Mouse (Mus musculus) megakaryocyte, adult 5-6 weeks (primary cell): ENCODE data around the gene Atp6v1d. TPM values are rescaled to one million over a fixed set of nuclear protein-coding genes. Genes with fewer than 3 reads are reported as not detected.

ENCODE experiments used
- ATAC-seq: 2 replicates; pipeline ENCODE4 v1.8.0; 2016; ENCODE audit warnings: mild to moderate bottlenecking, inconsistent platforms; ENCODE audit not compliant: poor library complexity, severe bottlenecking
- total RNA-seq, 2 experiments: library from RNA; stranded (forward) in 1 of 2; stranded (reverse) in 1 of 2; fragments of 153-499, 151-499 nt in 1 of 2; fragments of 221-1000, 200-1000 nt in 1 of 2; gene quantifications; 2 replicates each; pipeline versions ENCODE4 v1.2.3 to v1.2.4; 2015 to 2017

The Atp6v1d gene
- total RNA-seq (2015) (114 and 122 TPM in 2 replicates), total RNA-seq (2017) (50.5 and 55.4 TPM in 2 replicates)

DNA sequence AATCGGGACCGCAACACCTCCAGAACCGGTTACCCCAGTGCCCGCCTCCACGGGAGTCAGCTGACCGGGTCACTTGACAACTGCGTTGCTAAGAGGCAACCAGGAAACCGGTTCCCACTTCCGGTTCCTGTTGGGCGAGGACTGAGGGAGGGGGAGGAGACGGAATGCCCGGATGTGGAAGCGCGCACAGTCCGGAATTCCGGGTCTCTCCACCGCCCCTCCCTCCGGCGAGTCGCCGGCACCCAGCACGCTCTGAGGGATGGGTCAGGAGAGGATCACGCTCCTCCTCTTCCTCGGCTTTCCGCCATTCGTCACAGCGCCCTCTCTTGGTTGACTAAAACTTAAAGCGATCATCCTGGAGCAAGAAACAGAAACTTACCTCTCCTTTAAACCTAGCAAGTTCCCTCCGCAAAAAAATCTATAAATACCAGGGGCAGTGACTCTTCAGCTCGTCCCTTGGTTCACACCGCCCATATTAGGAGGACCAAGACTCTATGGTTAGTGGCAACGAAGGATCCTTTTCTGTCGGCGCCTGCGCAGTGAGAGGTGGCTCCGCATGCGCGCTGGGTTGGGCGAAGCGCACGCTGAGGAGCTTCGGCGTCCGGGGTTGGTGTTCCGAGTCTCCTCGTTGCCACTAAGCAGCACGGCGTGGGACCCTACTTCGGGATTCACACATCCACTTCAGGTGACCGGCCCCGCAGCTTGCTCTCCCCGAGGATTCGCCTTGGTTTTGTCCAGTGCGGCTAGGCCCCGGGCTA lies at the start of gene Atp6v1d, which contains the start of gene Eif2s1:
Atp6v1d (minus strand) TSS at position 143 of the 758 bp plus-strand sequence.
Eif2s1 (plus strand) TSS at position 324 of the 758 bp plus-strand sequence.
- peak; percentile 89 for ATAC-seq

DNA sequence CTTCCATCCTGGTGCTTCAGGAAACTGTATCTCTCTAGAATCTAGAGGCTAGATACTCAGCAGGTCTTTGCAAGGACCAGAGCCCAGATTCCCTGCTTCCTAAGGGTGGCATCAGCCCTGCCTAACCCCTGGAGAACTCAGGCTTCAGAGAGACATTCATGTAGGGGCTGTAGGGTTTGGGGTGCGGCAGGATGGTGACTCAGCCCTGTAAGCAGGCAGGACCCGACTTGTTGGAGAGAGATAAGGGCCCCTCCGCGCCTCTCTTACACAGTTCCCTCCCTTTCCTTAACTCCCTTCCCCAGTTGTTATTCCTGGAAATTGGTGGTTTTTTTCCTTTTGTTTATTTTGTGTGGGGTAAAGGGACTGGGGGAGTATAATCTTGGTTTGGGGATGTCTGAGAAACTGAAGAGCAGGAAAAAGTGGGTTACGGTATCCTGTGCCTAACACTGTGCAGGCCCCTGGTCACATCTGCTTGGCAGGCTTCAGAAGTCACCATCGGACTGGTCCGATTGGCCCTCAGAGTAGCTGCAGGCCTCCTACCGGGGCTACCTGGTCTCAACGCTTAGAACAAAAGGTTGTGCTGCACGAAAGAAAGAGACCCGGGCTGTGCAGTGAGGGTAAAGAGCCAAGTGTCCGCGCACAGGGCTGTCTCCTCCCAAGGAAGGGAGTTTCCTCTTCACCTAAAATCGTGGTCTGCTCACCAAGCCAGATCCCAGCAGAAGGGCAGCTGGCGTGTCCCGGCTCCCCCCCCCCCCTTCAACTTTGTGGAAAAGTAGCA lies 49.4 kb upstream of the Atp6v1d start:
- ATAC-seq: 0 out of 2 replicates have a peak, but pooled peaks have one; percentile 26

DNA sequence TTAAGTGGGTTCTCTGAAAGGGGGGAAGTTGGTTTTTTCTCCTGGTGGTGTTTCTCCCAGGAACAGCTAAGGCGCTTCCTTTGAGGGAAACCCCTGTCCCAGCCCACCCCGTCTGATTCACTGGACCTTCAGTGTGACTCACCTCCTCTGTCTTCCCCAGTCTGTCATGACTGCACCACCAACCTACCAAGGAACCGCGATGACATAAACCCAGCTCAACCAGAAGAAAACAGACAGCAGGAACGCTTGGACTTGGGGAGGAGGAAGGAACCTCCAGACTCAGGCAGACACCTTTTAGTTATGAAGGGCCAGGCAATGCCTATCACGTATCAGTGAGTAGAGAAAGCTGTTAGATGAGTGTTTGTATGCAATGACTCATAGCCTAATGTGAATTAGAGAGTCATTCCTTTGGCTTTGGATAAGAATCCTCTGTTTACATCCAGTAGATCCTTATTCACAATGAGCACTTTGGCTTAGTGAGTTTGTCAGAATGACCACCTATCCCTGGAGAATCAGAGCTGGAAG lies 46.7 kb upstream of the Atp6v1d start:
- no peak for ATAC-seq

DNA sequence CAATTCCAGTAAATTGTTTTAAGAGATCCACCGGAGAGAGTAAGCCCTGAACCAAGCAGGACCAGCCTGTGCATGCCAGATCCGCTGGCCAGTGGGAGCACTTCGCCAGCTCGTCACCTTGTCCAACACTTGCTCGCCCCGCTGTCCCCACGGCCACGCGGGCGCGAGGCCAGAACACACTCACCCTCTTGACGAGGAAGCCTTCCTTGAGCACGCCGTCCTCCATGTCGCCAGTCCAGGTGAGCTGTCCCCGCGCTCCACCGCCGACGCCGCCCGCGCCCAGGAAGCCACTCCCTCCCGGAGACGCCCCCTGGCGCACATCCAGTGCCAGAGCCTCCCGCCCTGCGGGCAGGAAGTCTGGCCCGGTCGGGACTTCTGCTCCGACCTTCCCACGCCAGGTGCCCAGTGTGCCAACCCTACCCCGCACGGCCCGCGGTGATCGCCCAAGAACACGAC lies 45.3 kb upstream of the Atp6v1d start, which contains the start of gene Plek2:
Plek2 (minus strand) TSS at position 258 of the 456 bp plus-strand sequence.
- peak; percentile 83 for ATAC-seq

DNA sequence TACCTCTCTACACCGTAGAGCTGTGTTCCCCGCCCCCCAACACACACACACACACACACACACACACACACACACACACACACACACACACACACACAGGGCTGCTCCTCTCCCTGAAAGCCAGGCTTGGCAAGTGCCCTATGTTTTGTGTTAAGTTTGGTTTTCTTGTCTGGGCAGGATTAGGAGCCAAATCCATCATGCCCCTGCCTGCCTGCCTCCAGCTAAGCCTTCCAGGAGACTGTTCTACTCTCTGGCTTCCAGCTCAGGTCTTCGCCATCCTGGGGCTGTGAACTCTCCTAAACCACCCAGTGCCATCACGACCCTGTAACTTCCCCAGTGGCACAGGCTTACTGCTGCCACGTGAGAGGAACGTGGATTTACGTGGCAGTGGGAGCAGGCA lies 43.1 kb upstream of the Atp6v1d start:
- ATAC-seq: no peak

DNA sequence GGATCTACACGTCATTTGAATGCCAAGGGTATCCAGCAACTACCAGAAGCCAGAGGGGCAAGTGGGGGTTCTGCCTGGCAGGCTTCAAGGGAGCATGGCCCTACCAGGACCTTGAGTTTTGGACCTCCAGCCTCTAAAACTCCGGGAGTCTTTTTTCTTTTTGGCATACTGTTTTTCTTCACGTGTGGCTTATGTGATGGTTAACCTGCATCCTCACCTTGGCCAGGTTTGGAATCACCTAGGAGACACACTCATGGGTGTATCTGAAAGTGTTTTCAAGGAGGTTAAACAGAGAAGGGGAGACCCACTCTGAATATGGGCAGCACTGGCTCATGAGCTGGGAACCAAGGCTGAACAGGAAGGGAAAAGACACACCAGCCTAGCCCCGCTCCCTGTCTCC lies 41.9 kb upstream of the Atp6v1d start:
- no peak for ATAC-seq

DNA sequence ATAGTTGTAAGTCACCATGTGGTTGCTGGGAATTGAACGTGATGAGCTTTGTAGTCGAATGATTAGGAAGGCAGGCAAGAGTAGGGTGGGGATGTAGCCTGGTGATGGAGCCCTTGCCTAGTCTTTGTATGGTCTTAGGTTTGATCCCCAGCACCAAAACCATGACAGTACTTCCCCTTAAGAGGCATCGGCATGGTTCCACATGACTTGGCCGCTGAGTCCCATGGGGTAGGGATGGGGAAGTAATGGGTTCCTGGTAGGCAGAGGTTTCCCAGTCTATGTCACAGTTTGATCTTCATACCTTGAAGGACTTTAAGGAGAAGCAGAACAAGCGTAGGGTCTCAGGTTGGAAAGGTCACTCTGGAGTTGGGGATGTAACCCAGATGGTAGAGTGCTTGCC lies 40.0 kb upstream of the Atp6v1d start:
- ATAC-seq: peak; percentile 66

DNA sequence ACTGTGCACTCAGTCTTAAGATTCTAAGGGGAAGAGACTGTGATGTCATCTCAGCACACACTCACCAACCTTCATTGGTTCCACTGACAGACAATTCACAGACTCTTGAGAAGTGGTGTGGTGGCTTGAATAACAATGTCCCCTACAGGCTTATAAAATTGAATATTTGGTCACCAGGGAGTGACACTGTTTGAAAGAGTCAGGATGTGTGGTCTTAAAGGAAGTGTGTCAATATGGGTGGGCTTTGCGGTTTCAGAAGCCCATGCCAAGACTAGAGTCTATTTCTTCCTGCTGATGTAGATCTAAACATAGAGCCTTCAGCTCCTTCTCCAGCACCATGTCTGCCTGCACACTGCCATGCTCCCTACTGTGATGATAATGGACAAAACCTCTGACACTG lies 36.4 kb upstream of the Atp6v1d start:
- ATAC-seq: no peak

DNA sequence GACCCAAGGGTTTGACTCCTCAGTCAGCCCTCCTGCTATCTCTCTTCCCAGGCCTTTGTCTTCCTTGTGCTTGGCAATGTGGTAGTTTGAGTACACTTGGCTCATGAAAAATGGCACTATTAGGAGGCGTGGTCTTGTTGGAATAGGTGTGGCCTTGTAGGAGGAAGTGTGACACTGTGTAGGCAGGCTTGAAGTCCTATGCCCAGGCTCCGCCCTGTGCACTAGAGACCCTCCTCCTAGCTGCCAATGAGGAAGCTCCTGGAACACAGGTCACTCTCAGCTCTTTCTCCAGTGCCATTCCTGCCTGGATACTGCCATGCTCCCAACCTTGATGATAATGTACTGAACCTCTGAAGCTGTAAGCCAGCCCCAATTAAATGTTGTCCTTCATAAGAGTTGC lies 29.7 kb upstream of the Atp6v1d start:
- ATAC-seq: peak; percentile 52

DNA sequence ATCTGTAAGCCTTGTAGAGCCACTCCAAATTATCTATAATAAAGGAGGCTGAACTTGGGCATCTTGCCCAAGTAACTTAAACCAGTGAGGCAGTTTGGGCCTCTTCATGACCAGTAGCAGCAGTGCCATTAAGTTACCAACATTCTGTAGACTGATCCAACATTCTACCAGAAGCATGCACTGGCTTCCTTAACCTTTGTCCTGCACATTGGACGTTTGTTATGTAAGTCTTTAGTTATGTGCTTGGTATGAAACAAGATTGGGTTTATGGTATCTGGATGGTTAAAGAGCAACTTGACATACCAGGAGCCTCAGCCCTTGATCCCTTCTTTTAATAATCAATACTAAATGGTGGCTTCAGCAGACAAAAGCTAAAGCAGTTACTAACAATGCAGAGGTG lies 28.6 kb upstream of the Atp6v1d start:
- no peak for ATAC-seq

DNA sequence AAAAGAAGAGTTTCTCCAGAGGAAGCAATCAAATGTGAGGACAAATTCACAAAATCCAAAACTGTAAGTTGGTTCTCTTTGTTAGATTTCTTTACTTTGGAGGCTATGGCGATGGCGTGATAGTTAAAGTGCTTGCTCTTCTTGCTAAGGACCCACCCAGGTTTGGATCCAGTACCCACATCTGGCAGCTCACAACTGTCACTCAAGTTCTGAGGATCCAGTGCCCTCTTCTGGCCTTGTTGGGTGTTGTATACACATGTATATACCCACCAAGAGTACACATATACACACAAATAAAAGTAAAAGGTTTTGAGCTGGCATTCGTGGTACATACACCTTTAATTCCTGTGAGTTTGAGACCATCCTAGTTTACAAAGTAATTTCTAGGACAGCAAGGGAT lies 13.1 kb upstream of the Atp6v1d start:
- no peak for ATAC-seq

DNA sequence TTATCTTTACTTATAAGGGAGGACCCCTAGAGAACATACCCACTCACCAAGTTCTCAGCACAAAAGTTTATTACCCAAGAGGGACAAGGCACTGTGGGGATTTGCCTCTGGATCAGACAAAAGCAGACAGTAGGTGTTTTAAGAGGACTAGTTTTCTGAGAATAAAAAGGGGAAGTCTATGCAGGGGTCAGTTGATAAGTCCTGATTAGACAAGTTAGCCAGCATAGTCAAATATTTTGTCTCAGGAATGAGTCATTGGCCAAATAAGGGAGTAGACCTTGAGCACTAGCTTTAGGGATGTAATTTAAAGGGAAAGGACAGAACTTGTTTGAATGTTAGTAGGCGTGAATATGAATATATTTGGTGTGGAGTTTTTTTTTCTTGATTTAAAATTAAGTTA lies 6.7 kb upstream of the Atp6v1d start:
- ATAC-seq: peak; percentile 59

DNA sequence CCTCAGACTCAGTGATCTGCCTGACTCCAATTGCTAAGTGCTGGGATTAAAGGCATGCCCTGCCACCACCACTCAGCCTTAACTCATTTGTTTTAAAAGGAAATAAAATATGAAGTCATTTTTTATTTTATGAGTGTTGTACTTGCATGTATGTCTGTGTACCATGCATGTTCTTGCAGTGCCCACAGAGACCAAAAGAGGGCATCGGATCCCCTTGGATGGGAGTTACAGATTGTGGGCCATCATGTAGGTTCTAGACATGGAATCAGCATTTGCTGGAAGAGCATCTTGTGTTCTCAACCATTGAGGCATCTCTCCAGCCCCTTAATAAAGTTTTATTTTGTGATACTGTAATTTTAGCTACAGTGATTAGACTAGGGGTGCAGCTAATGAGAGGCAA lies 4.0 kb upstream of the Atp6v1d start:
- ATAC-seq: no peak

DNA sequence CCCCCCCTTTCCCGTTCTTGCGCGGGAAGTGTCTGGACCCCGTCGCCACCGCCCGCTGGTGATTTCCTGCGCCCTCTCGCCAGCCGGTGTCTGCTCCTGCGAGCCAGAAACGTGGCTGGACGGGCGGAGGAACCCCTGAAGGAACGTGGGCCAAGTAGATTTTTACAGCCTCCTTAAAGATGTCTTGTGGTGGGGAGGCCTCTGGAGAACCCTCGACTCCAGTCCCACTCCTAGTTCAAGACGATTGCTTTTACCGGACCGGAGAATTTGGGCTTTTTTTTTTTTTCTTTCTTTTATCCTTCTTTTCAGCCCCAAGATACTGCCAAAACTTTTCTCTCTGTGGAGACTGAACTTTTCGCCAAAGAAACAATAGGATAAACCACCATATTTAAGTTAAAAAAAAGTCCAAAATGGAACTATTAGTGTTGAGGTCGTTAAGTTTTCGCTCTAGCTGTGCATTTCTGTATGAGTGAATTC lies 854 bp upstream of the Atp6v1d start:
- ATAC-seq: peak; percentile 39

DNA sequence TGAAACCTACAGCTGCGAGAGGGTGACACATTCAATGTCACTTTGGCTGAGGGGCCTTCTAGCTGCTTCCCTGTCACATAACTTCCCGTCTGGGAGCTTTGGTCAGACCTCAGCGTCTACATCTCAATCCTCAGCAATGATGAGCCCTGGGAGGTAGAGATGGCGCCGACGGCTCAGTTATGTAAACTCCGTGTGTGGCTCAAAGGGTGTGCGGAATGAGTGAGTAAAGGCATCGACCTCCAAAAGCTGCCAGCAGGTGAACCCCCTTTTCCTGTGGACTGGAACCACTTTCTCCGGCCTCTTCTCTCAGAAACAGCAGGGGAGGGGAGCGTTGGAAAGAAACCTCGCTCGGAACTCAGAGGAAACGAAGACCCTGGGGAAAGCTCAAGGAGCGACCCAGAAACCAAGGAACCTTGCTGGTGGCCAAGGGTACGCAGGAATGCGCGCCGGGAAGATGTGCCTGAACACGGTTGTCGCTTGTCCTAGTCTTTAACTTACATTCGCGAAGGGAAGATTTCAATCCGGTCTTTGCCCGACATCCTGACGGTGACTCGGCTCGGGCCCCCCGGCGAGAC lies 430 bp downstream of the Atp6v1d start:
- ATAC-seq: peak; percentile 31

DNA sequence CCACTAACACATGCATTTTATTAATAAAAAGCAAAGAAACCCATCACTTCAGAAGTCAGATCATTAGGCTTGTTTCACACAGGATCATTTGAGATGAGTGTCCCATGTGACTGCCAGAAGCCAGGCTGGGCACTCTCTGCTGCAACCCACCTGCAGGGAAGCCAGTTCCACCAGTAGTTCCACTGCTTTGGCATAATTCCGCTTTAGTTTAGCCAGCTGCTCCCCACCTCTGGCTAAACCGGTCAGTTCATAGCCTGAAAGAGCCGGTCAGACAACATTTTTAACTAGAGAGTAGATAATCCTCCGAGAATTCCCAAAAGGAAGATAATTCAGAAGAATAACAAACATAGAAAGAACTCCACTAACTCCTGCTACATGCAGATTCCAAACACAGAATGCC lies 13.2 kb downstream of the Atp6v1d start:
- no peak for ATAC-seq

DNA sequence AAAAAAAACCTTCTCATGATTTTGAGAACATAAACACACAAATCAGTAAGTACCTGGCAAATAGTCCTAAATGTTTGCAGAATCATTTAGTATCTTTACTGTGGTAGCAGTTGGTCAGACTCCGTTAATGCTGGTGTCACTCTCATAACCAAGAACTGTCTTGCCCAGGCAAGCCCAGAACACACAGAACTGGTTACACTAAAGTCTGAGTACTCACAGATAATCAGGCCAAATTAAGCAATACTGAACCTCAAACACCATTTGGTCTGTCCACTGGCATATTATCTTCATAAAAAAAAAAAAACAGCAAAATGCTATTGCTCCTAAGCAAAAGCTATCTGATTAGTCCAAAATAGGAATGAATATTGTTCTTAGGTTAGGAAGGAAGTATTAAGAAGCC lies 19.0 kb downstream of the Atp6v1d start:
- no peak for ATAC-seq

DNA sequence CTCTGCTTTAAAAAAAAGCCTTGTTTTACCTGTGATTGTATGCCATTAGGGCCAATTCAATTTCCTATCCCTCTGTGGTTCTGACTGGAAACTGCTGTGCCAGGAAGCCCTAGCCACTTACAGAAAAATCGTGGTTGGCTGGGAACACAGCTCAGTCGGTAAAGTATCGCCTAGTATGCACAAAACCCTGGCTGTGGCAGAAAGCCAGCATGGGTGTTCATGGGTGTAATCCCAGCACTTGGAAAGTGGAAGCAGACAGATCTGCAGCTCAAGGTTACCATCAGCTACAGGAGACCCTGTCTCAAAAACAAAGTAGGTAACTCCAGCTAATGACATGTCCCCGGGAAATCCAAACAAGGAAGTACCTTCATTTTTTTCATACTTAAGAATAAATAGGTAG lies 21.5 kb downstream of the Atp6v1d start:
- ATAC-seq: no peak

DNA sequence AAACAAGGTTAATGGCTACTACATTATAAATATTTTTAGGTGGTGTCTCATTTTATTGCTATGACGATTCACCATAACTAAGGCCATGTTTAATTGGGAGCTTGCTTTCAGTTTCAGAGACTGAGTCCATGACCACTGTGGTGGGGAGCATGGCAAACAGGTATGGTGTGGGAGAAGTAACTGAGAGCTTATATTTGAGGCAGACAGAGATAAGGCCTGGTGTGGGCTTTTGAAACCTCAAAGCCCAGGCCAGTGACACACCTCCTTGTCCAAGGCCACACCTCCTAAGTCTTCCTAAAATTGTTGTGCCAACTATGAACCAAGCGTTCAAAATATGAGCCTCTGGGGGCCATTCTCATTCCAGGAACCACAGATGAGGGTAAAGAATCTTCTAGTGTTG lies 26.9 kb downstream of the Atp6v1d start:
- no peak for ATAC-seq

DNA sequence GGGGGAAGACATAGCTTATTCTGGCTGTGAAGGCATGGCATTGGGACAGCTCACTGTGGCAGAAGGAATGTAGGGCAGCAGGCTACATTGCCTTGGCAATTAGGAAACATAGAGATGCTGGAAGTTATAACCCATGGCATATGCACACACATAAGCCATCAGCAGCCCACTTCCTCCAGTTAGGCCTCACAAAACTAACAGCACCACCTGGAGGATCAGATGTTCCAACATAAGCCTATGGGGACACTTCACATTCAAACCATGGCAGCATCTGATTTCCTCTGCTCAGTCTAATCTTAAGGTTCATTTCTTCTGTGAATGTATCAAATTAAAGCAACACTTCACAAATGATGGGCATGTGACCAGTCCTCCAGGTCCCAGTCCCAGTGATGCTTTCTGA lies 47.0 kb downstream of the Atp6v1d start:
- ATAC-seq: no peak

DNA sequence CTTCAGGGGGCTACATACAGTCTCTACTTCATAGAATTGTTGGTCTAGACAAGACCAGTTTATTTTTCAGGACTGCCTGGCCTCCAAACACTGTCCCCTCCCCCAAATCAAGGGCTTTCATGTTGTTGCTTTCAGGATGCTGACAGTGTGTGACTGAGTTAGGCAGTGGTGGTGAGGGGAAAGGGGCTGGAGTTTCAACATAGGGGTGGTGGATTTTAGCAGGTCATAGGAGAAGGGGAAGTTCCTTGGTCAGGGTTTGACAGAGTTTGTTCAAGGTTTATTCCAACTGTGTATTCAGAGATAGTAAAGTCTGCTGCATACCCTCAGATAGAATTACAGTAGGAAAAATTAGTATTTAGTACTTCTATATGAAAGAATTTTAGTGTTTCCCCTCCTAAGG lies 59.6 kb downstream of the Atp6v1d start:
- ATAC-seq: peak; percentile 27; the same call in 1 of the 2 replicates
